Mouse (Mus musculus): ENCODE measurements around the gene Wnt5b.
"Not testable (repeated sequence)": the region's sequence is repeated elsewhere in the genome, so short reads cannot be mapped to it uniquely, and the experiment has no call there.

The Wnt5b gene

DNA sequence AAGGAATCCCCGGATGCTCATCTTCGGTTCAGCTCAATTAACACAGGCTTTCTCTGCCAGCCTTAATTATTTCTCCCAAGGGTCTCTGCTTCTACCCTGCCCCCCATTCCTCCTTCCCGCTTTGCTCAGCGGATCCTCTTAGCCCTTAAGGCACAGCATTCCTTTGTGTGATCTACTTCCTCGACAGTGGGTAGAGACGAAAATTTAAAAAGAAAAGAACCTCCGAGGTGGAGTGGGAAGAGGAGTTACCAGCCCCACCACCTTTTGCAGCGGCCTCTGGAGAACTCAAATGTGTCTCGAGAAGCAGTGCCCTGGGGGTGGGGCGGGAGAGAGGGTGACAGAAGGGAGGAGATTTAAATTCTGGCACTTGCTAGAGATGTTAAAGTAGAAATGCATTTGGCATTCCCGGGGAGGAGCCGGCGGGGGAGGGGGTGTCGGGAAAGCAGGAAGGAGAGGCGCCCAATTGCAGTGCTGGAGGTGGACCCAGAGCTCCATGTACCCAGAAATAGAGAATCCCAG, 92.1 kb downstream of the Wnt5b start:
- peak; percentile 34 for DNase-seq (ENCODE audit: low spot score)

DNA sequence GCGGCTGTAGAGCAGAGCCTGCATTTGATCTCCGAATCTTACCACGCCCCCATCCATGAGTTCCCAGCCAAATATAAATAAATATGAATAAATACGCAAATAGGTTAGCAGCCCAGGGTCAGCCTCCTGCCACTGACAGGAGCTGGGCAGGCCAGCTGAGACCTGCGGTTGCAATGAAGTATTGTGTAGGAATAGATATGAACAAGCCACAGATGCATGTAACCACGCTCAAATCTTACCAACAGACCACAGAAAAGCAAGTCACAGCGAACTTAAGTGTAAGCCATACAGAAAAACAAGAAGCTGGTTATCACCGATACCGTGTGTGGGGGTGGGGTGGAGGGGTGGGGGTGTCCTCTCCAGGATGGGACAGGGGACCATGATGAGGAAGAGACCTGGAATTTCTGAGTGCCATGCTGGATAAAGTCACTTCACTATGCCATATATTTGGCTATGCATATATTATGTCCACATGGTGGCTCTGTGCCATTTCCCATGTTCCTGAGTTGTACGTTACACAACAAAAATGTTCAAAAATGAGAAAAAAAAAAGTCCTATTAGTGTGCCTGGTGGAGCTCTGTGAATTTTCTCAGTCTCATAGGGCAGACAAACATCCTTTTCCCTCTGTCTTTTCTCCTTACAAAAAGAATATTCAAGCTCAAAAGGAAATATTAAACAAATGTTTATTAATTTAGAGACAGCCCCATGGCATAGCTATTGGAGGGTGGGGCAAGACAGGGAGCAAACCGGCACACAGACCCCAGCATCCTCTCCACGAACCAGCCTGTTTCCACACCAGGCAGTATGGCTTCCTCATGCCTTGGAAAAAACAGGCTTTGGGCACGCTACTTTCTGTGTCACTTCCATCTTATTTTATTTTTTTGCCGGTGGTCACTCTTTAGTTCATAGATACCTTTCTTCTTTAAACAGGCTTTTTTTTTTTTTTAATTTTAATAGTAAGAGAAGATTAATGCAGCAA, 92.9 kb downstream of the Wnt5b start:
- DNase-seq (ENCODE audit: low spot score), result no peak

- peak; percentile 50 for DNase-seq (ENCODE audit: low spot score)
Measured at GRCm38 (mm10) chr6:119449060-119449499, 95.1 kb downstream of the Wnt5b start.

DNA sequence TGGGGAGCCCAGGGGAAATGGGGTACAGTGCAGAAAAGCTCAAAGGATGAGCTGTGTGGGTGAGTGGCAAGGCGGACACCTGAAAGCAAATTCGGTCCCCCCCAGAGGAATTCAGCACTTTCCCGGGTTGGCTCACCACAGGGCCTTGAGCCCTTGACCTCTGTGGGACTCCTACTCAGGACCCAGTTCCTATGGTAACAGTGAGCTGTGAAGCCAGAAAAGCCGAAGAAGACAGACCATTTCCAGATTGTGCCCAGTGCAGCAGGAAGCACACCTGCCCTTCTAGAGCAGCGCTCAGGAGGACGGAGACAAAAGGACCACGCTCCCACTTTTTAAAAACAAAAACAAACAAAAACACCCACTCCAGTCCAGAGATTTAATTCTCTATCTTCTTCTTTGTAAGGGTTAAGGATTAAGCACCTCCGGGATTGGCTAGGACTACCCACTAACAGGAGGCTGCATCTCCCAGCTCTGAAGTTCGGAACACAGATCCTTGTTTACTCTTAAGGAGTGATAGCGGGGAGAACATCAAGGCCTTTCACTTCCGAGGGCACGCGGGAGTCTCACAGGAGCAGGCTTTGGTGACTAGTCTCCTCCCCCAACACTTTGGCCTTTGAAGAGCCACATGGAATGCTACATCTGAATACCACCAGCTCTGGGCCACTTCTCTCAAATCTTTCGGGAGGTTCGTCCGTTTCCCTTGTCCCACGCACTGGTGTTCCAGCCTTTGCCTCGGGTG, 95.7 kb downstream of the Wnt5b start:
- DNase-seq (ENCODE audit: low spot score), result peak; percentile 46

- no peak for DNase-seq (ENCODE audit: low spot score)
Measured at GRCm38 (mm10) chr6:119445671-119446607, 98.2 kb downstream of the Wnt5b start.

GRCm38 (mm10) chr6:119443742-119444645, 100.2 kb downstream of the Wnt5b start:
- peak; percentile 55 for DNase-seq (ENCODE audit: low spot score)

GRCm38 (mm10) chr6:119442729-119443128, 101.4 kb downstream of the Wnt5b start:
- DNase-seq (ENCODE audit: low spot score), result not testable (repeated sequence)

GRCm38 (mm10) chr6:119437894-119438761, 106.0 kb downstream of the Wnt5b start:
- no peak for DNase-seq (ENCODE audit: low spot score)

- no peak for DNase-seq (ENCODE audit: low spot score)
Measured at GRCm38 (mm10) chr6:119434394-119434793, 109.8 kb downstream of the Wnt5b start.

DNA sequence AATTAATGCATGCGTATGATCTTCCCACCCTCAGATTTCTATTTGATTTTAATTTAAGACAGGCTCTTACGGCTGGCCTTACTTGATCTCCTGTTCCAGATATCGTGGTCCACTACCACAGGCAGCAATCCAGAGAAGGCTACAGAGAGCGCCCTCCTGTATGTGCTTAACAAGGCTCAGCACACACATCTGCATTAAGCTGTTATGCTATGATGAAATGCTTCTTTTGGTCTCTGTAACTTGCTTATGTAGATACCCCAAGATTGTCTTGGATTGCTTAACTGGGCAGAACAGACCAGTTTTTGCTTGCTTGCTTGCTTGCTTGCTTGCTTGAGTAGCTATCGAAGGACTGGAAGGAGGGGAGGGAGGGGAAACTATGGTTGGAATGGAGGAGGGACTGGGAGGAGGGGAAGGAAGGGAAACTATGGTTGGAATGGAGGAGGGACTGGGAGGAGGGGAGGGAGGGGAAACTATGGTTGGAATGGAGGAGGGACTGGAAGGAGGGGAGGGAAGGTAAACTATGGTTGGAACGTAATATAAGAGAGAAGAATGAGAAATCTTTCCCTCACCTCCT, 112.3 kb downstream of the Wnt5b start:
- no peak for DNase-seq (ENCODE audit: low spot score)

GRCm38 (mm10) chr6:119430508-119430907, 113.6 kb downstream of the Wnt5b start:
- DNase-seq (ENCODE audit: low spot score), result no peak

DNA sequence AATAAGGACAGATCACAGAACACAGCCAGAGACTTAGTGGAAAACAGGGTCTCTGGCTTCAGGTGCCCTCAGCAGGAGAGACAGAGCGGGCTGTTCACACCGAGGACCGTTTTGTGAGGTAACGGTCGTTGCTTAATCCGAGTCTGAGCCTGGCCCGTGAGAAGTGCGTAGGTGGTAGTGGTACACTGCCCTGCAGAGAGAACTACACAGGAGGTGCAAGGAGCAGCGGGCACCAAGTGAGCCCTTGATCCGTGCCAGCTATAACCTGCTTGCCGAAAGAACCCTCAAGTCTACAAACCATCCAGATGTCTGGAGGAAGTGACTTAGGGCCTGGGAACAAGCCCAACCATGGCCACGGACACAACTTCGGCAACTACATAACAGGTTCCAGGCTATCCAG, 114.8 kb downstream of the Wnt5b start:
- DNase-seq (ENCODE audit: low spot score), result no peak

DNA sequence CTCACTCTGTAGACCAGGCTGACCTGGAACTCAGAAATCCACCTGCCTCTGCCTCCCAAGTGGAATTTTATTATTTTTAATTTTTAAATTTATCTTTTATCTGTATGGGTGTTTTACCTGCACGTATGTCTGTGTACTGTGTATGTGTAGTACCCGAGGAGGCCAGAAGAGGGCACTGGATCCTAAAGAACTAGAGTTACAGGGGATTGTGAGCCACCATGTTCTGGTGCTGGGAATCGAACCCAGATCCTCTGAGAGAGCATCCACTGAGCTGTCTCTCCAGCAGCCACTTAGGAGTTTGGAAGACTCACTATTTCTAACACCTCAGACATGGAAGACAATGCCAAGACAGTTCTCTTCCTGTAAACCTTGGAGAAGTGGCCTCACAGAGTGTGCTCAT, 115.5 kb downstream of the Wnt5b start:
- DNase-seq (ENCODE audit: low spot score), result no peak

GRCm38 (mm10) chr6:119421001-119421400, 123.1 kb downstream of the Wnt5b start:
- DNase-seq (ENCODE audit: low spot score), result no peak

GRCm38 (mm10) chr6:119420357-119420756, 123.8 kb downstream of the Wnt5b start:
- DNase-seq (ENCODE audit: low spot score), result no peak

DNA sequence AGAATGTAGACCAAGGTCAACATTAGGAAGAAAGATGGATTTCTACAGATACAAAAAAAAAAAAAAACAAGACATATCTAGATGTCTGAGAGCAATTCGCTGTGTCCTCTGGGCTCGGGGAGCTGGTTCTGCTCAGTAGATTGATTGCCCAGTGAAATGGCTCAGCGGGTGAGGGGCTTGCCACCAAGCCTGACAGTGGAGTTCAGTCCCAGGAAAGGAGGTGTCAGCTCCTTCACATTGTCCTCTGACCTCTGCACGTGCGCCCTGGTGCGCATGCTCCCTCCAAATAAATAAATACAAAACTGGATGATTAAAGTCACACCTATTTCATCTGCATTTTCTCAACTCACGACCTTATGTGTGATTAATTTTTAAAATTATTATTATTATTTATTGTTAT, 124.7 kb downstream of the Wnt5b start:
- DNase-seq (ENCODE audit: low spot score), result no peak

DNA sequence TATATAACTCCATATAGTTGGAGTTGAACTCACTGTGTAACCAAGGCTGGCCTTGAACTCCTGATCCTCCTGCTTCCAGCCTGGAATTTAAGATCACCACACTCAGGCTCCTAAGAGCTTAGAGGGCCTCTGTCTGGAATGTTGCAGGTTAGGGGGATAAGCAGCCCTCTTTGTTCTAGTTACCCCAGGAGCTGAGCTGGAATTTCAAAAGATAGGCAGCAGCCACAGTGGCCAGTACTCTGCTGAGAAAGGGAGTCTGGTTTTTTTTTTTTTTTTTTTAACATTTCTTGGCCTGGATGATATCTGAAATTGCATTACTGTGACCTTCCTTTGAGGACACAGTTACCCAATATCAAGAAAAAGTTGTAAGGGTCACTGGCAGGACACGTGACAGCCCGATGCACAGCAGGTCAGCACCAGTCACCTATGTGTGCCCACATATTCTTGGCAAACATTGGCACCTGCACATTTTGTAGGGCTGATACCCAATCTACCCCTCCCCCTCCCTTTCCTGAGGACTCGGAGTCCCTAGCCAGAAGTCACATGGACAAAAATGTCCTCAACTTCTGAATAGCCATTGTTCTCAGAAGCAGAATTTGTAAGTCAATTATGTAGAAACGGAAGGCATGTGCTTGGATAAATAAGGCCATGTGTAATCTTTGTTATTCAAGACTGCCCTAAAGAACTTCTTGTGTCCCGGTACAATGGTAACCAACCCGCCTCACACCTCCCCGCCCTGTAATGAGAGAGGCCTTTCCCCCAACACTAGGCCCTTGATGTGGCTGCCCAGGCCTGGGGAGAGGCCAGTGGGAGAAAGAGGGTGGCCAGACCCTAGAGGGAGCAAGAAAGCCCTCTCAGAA, 125.5 kb downstream of the Wnt5b start:
- DNase-seq (ENCODE audit: low spot score), result peak; percentile 53

DNA sequence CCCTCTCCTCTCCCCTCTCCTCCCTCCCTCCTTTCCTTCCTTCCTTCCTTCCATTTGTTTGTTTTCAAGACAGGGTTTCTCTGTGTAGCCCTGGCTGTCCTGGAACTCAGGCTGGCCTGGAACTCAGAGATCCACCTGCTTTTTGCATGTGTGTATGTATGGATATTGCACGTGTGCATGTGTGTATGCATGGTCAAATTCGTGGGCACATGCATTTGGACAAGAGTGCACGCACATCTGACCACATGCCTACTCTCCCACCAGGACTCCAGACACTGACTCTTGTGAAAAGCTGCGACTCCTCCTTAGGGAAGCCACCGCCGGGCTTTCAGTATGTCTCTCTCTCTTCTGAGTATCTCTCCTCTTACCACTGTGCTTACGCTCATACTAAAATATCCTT, 126.3 kb downstream of the Wnt5b start:
- no peak for DNase-seq (ENCODE audit: low spot score)

Measured in testis, postnatal 14 days (tissue).